ENCODE assay signal across 8 mouse cellular contexts in genomic region chr6:128845319-128845979, GRCm38 (mm10). TPM values are rescaled to one million over a fixed set of nuclear protein-coding genes. Genes with fewer than 3 reads are reported as not detected.
DNase-seq lines count a peak whose midpoint lies in the region; ATAC-seq and TF ChIP-seq lines count a peak whose summit lies in the region.

No protein-coding gene starts in this region.

- H3K9ac ChIP-seq in hindbrain, embryonic 14.5 days = no peak overlapping the region

- no peak for ATAC-seq in hindbrain, embryonic 14.5 days (ENCODE audit: low FRiP score)
- no peak for ATAC-seq in inflammation-experienced regulatory T-cells, adult 6 months

- 25% methylated on average over 7 of the region's 7 CpGs for WGBS in cerebellum, adult 2 months
- 34% methylated on average over 7 of the region's 7 CpGs for WGBS in hindbrain, embryonic 14.5 days
- 39% methylated on average over 7 of the region's 7 CpGs for WGBS in macrophage (ENCODE audit: missing documents)

- peak; percentile 91 for DNase-seq in R1 (ENCODE audit: low read depth, low spot score)
- DNase-seq in cerebellum, adult 2 months = peak; percentile 72 to 77
- peak; percentile 80 to 82 for DNase-seq in frontal cortex, postnatal 14 days (ENCODE audit: low spot score in 2 of 2)
- peak; percentile 86 for DNase-seq in hindbrain, embryonic 14.5 days (ENCODE audit: low spot score)
- DNase-seq in left cerebral cortex, adult 18-20 months (ENCODE audit: low spot score in 2 of 2) = peak; percentile 72 to 81
- peak; percentile 78 to 86 for DNase-seq in right cerebral cortex, adult 2 months (ENCODE audit: low spot score in 2 of 2)

- no peaks in the 10 kb centered on the region for H3K27me3 ChIP-seq in cerebellum, adult 2 months (ENCODE audit: control insufficient read depth, insufficient read depth, low read length)
- H3K27me3 ChIP-seq in hindbrain, embryonic 14.5 days (ENCODE audit: control insufficient read depth, insufficient read depth, low read length) = no peaks in the 10 kb centered on the region

- no peaks in the 10 kb centered on the region for H3K9me3 ChIP-seq in hindbrain, embryonic 14.5 days (ENCODE audit: control insufficient read depth, low read length)

- no peak overlapping the region for H3K4me3 ChIP-seq in cerebellum, adult 2 months (replicated peaks; ENCODE audit: insufficient read depth, low read depth, low read length)
- no peak overlapping the region for H3K4me3 ChIP-seq in hindbrain, embryonic 14.5 days (replicated peaks; ENCODE audit: low read length)
- no peak overlapping the region for H3K4me3 ChIP-seq in macrophage (ENCODE audit: inconsistent target)

- no peak overlapping the region for H3K27ac ChIP-seq in cerebellum, adult 2 months (ENCODE audit: insufficient read depth, low read length)
- H3K27ac ChIP-seq in hindbrain, embryonic 14.5 days = no peak overlapping the region
- peak overlapping the region; percentile 48 for H3K27ac ChIP-seq in macrophage

- TF ChIP-seq POLR2A in cerebellum, adult 2 months (IDR thresholded peaks at IDR 0.05; ENCODE audit: borderline replicate concordance, insufficient read depth, low read length) = no peak

- no peaks in the 10 kb centered on the region; the same call in 1 of the 2 replicates for H3K4me1 ChIP-seq in cerebellum, adult 2 months (ENCODE audit: control insufficient read depth, insufficient read depth, low read length)
- 0 out of 2 replicates have a peak, but pooled peaks cover 17% of the 10 kb centered on the region for H3K4me1 ChIP-seq in hindbrain, embryonic 14.5 days (replicated peaks; ENCODE audit: control insufficient read depth, insufficient read depth, low read length)

- peak; percentile 85 for TF ChIP-seq CTCF in cerebellum, adult 2 months (IDR thresholded peaks at IDR 0.05; ENCODE audit: borderline replicate concordance, insufficient read depth, low read depth, low read length)

- H3K36me3 ChIP-seq in hindbrain, embryonic 14.5 days (replicated peaks; ENCODE audit: control insufficient read depth, insufficient read depth) = no peaks in the 10 kb centered on the region
- no peaks in the 10 kb centered on the region for H3K36me3 ChIP-seq in macrophage (ENCODE audit: inconsistent target)

- H3K4me2 ChIP-seq in hindbrain, embryonic 14.5 days (replicated peaks) = 0 out of 2 replicates have a peak overlapping the region, but pooled peaks have one; percentile 11

- H3K79me2 ChIP-seq in macrophage (ENCODE audit: inconsistent target) = no peaks in the 10 kb centered on the region

RNA-seq across cellular contexts. Expression of gene Klrb1b, which starts 19.3 kb away (rescaled TPM):
- not detected in 2 replicates for polyA plus RNA-seq in cerebellum, adult 2 months (2012; rRNA removed)
- not detected in 2 replicates for polyA plus RNA-seq in hindbrain, embryonic 14.5 days (2014; fragmentation: Nextera tagmentation; extraction: Ambion mirVana)
- total RNA-seq in left cerebral cortex, adult 18-20 months (2021) = not detected
- not detected for total RNA-seq in macrophage (2018; cell fraction: chromatin; rRNA removed)
- total RNA-seq in macrophage (2018; cell fraction: cytosol; rRNA removed) = under 1 TPM in 3 of 26 experiments, not detected in 23; 0.05 to 0.19 (median 0.05) TPM
- not detected for total RNA-seq in macrophage (2018; cell fraction: nucleus; rRNA removed)
- polyA plus RNA-seq in macrophage (2018) = 0.24 TPM in 1 of 3 replicates, not detected in the others
- polyA plus RNA-seq in inflammation-experienced regulatory T-cells, adult 6 months (2017; shearing (Covaris generic)) = under 1 TPM in 1 of 3 experiments, not detected in 2; 0.79 TPM

RNA-seq across cellular contexts. Expression of gene Gm44511, which starts 19.3 kb away (rescaled TPM):
- not detected in 2 replicates for polyA plus RNA-seq in cerebellum, adult 2 months (2012; rRNA removed)
- polyA plus RNA-seq in hindbrain, embryonic 14.5 days (2014; fragmentation: Nextera tagmentation; extraction: Ambion mirVana) = not detected in 2 replicates
- total RNA-seq in left cerebral cortex, adult 18-20 months (2021) = not detected
- not detected for total RNA-seq in macrophage (2018; cell fraction: chromatin; rRNA removed)
- total RNA-seq in macrophage (2018; cell fraction: cytosol; rRNA removed) = not detected
- total RNA-seq in macrophage (2018; cell fraction: nucleus; rRNA removed) = 1 to 10 TPM in 1 of 26 experiments, not detected in 25; 1.8 TPM
- polyA plus RNA-seq in macrophage (2018) = not detected in 3 replicates
- polyA plus RNA-seq in inflammation-experienced regulatory T-cells, adult 6 months (2017; shearing (Covaris generic)) = not detected

RNA-seq across cellular contexts. Expression of gene Clec2i, which starts 41.9 kb away (rescaled TPM):
- polyA plus RNA-seq in cerebellum, adult 2 months (2012; rRNA removed) = 0.06 TPM in 1 of 2 replicates, not detected in the other
- not detected in 2 replicates for polyA plus RNA-seq in hindbrain, embryonic 14.5 days (2014; fragmentation: Nextera tagmentation; extraction: Ambion mirVana)
- not detected for total RNA-seq in left cerebral cortex, adult 18-20 months (2021)
- total RNA-seq in macrophage (2018; cell fraction: chromatin; rRNA removed) = 1 to 10 TPM in 22 of 26 experiments, under 1 TPM in 4; 0.40 to 9.4 (median 3.6) TPM
- 1 to 10 TPM; 1.3 to 8.4 (median 5.8) TPM for total RNA-seq in macrophage (2018; cell fraction: cytosol; rRNA removed)
- 10 to 100 TPM in 9 of 26 experiments, 1 to 10 TPM in 16, under 1 TPM in 1; 0.79 to 19.6 (median 7.8) TPM for total RNA-seq in macrophage (2018; cell fraction: nucleus; rRNA removed)
- polyA plus RNA-seq in macrophage (2018) = 4.1 to 7.2 TPM (median 5.9 TPM) in 3 replicates
- 10 to 100 TPM; 70.5 to 91.7 (median 73.9) TPM for polyA plus RNA-seq in inflammation-experienced regulatory T-cells, adult 6 months (2017; shearing (Covaris generic))

RNA-seq across cellular contexts. Expression of gene BC035044, which starts 45.5 kb away (rescaled TPM):
- 0.30 and 0.79 TPM in 2 replicates for polyA plus RNA-seq in cerebellum, adult 2 months (2012; rRNA removed)
- polyA plus RNA-seq in hindbrain, embryonic 14.5 days (2014; fragmentation: Nextera tagmentation; extraction: Ambion mirVana) = 0.52 TPM in 2 replicates
- 1 to 10 TPM; 1.1 to 1.9 TPM for total RNA-seq in left cerebral cortex, adult 18-20 months (2021)
- 10 to 100 TPM in 1 of 26 experiments, 1 to 10 TPM in 13, under 1 TPM in 6, not detected in 6; 0.52 to 10.2 (median 1.8) TPM for total RNA-seq in macrophage (2018; cell fraction: chromatin; rRNA removed)
- total RNA-seq in macrophage (2018; cell fraction: cytosol; rRNA removed) = 1 to 10 TPM in 16 of 26 experiments, under 1 TPM in 10; 0.56 to 3.7 (median 1.2) TPM
- 1 to 10 TPM in 20 of 26 experiments, under 1 TPM in 4, not detected in 2; 0.40 to 7.4 (median 2.0) TPM for total RNA-seq in macrophage (2018; cell fraction: nucleus; rRNA removed)
- 0.64 to 4.3 TPM (median 0.99 TPM) in 3 replicates for polyA plus RNA-seq in macrophage (2018)
- 1 to 10 TPM; 4.6 to 6.7 (median 5.6) TPM for polyA plus RNA-seq in inflammation-experienced regulatory T-cells, adult 6 months (2017; shearing (Covaris generic))

RNA-seq across cellular contexts. Expression of gene Klrb1c, which starts 56.4 kb away (rescaled TPM):
- 0.08 TPM in 1 of 2 replicates, not detected in the other for polyA plus RNA-seq in cerebellum, adult 2 months (2012; rRNA removed)
- 0.23 TPM in 1 of 2 replicates, not detected in the other for polyA plus RNA-seq in hindbrain, embryonic 14.5 days (2014; fragmentation: Nextera tagmentation; extraction: Ambion mirVana)
- not detected for total RNA-seq in left cerebral cortex, adult 18-20 months (2021)
- not detected for total RNA-seq in macrophage (2018; cell fraction: chromatin; rRNA removed)
- total RNA-seq in macrophage (2018; cell fraction: cytosol; rRNA removed) = not detected
- not detected for total RNA-seq in macrophage (2018; cell fraction: nucleus; rRNA removed)
- polyA plus RNA-seq in macrophage (2018) = 0.22 TPM in 1 of 3 replicates, not detected in the others
- polyA plus RNA-seq in inflammation-experienced regulatory T-cells, adult 6 months (2017; shearing (Covaris generic)) = under 1 TPM; 0.33 to 0.67 (median 0.34) TPM
